Mouse (Mus musculus): ENCODE measurements around the gene Vmn1r47. TPM values are rescaled to one million over a fixed set of nuclear protein-coding genes. Genes with fewer than 3 reads are reported as not detected.

The Vmn1r47 gene
- total RNA-seq (2023): not detected

DNA sequence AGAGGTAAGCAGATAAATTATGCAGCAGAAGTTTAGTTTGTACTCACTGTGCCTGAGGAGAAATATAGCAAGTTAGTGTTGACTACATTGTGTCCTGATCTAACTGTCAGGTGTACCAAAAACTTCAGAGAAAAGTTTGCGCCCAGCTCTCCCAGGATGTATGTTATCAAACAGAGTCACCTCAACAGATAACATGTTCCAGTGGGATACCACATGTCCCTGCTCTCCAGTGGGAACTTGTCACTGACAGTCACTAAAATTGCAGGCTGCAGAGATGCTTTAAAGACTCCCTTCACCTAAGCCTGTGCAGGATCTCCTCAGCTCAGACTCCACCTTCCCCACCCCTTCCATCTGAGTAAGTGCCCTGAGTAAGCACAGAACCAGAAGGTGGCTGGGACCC, at the start of gene Vmn1r47:
Gene Vmn1r47, plus strand, starts transcription at position 301 of the 400 bp plus-strand sequence.

DNA sequence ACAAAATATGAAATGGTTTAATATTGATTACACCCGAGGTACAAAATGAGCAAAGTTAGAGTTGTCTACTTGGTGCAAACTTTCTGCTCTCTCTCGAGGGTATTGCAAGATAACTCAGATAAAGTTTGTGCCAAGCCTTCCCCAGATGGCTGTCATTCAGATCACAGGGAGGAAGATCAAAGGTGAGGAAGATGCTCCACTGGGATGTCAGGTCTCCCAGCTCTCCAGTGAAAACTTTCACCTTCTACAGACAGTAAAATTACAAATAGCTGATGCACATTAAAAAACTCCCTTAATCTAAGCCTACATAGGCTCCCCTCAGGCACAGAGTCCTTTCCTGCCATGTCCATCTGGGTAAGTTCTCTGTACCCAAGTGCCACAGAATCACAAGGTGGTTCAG, 46.9 kb upstream of the Vmn1r47 start, which contains the start of gene Vmn1r46:
Gene Vmn1r46, plus strand, starts transcription at position 301 of the 400 bp plus-strand sequence.

DNA sequence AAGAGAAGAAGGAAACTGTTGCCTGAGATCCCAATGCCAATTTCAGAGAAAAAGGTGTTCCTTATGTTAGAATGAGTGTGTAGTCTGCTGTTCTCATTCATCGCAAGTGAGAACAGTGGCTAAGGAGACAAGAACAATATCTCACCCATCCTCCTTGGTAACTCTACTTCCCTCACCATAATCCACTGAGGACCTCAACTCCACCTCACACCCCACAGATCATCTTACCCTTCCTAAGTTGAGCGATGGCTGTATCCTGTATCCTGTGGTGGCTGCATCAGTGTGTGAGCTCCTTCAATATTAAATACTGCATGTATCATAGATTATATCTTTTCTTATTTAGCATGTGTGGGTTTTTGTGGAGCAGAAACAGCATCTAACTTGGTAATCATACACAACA, 20.8 kb downstream of the Vmn1r47 start, which contains the start of gene Vmn1r48:
Gene Vmn1r48, minus strand, starts transcription at position 101 of the 400 bp plus-strand sequence.

Other genes starting within 250 kb of the Vmn1r47 start
- gene Vmn1r42, start 139.7 kb upstream of the Vmn1r47 start, total RNA-seq (2023): not detected
- gene Vmn1r43, start 139.7 kb upstream of the Vmn1r47 start, total RNA-seq (2023): not detected
- not detected for gene Vmn1r44, start 132.5 kb upstream of the Vmn1r47 start, total RNA-seq (2023)
- not detected for gene Vmn1r45, start 75.5 kb upstream of the Vmn1r47 start, total RNA-seq (2023)
- not detected for gene Vmn1r46, start 46.8 kb upstream of the Vmn1r47 start, total RNA-seq (2023)
- not detected for gene Vmn1r48, start 20.7 kb downstream of the Vmn1r47 start, total RNA-seq (2023)
- gene Vmn1r49, start 62.4 kb downstream of the Vmn1r47 start, total RNA-seq (2023): not detected
- gene Vmn1r50, start 85.3 kb downstream of the Vmn1r47 start, total RNA-seq (2023): not detected
- gene Vmn1r51, start 106.4 kb downstream of the Vmn1r47 start, total RNA-seq (2023): not detected
- gene Vmn1r52, start 158.7 kb downstream of the Vmn1r47 start, total RNA-seq (2023): not detected
- not detected for gene V1ra8, start 186.6 kb downstream of the Vmn1r47 start, total RNA-seq (2023)
- gene Vmn1r53, start 208.3 kb downstream of the Vmn1r47 start, total RNA-seq (2023): not detected
- gene Vmn1r54, start 230.2 kb downstream of the Vmn1r47 start, total RNA-seq (2023): not detected

All from T-cell, adult 66 days (primary cell).